Mouse (Mus musculus) erythroblast, embryonic 14.5 days (primary cell): ENCODE results near the gene Rras2.

Source experiments
- GATA1 ChIP-seq: IDR thresholded peaks from 2 replicates; pipeline ENCODE4 v1.6.1; 2012; ENCODE audit warnings: low read length, inconsistent platforms, mixed read lengths
- TAL1 ChIP-seq: IDR thresholded peaks from 3 replicates; pipeline ENCODE4 v1.6.1; 2012; ENCODE audit warnings: low read length, inconsistent platforms, mixed read lengths

DNA sequence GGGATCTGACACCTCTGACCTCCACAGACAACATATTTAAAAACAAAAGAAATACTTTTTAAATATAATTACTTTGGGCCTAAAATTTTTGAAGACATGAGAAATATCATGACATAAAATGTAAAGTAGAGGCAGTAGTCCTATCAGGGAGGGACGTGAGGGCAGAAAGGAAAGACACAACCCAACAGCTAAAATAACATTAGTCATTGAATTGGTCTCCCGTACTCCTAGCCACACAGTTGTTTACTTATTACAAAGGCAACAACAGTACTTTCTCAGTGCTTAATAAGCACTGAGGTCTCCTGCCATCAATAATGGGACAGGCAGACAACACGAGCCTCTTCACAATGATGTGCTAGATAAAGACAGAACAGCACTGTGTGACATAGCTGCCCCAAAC is 16.2 kb downstream of the Rras2 start:
- TF ChIP-seq GATA1 (no peak), TAL1 (no peak)
